9 mouse cellular contexts compared by ENCODE assay signal in genomic region chr8:69893863-69894262, GRCm38 (mm10). TPM values are rescaled to one million over a fixed set of nuclear protein-coding genes. Genes with fewer than 3 reads are reported as not detected.
DNase-seq lines count a peak whose midpoint lies in the region; ATAC-seq and TF ChIP-seq lines count a peak whose summit lies in the region.
"Had no signal": no experiment of that assay in that cellular context is flagged by ENCODE, and none has a peak within 500 bp of the region (broad histone marks: within the 10 kb centered on the region; RNA-seq: fewer than 3 reads in every experiment).

No protein-coding gene starts in this region.

- peak; percentile 40; the same call in 1 of the 2 replicates for ATAC-seq in kidney, postnatal 0 days (replicated peaks; ENCODE audit: low FRiP score, low read depth)
- 0 out of 2 replicates have a peak, but pooled peaks have one; percentile 32 for ATAC-seq in lung, embryonic 15.5 days (ENCODE audit: borderline replicate concordance, extremely low read depth, low FRiP score, low TSS enrichment)
- peak; percentile 62 for ATAC-seq in stomach, postnatal 0 days (ENCODE audit: low FRiP score, low TSS enrichment)

- no peaks in the 10 kb centered on the region for H3K36me3 ChIP-seq in heart, adult 2 months (ENCODE audit: control insufficient read depth, insufficient read depth, low read length)
- peaks cover 16% of the 10 kb centered on the region; the same call in 1 of the 2 replicates for H3K36me3 ChIP-seq in kidney, postnatal 0 days (ENCODE audit: insufficient read depth, low read length)
- H3K36me3 ChIP-seq in lung, embryonic 15.5 days = 0 out of 2 replicates have a peak, but pooled peaks cover 5% of the 10 kb centered on the region
- H3K36me3 ChIP-seq in stomach, postnatal 0 days (ENCODE audit: control insufficient read depth, insufficient read depth, low read length) = peaks cover 4% of the 10 kb centered on the region; the same call in 1 of the 2 replicates

- H3K79me2 ChIP-seq in heart, adult 2 months (replicated peaks; ENCODE audit: control insufficient read depth, insufficient read depth, low read length) = 0 out of 2 replicates have a peak, but pooled peaks cover 2% of the 10 kb centered on the region

- no peaks in the 10 kb centered on the region for H3K9me3 ChIP-seq in kidney, postnatal 0 days (replicated peaks; ENCODE audit: low read length)
- no peaks in the 10 kb centered on the region for H3K9me3 ChIP-seq in lung, embryonic 15.5 days
- no peaks in the 10 kb centered on the region for H3K9me3 ChIP-seq in stomach, postnatal 0 days (ENCODE audit: control insufficient read depth, low read length)
- H3K9me3 ChIP-seq: heart, embryonic 15.5 days had no signal

- peaks cover 10% of the 10 kb centered on the region for H3K4me1 ChIP-seq in heart, adult 2 months (ENCODE audit: control insufficient read depth, insufficient read depth, low read length)
- peaks cover 6% of the 10 kb centered on the region for H3K4me1 ChIP-seq in kidney, postnatal 0 days (replicated peaks; ENCODE audit: insufficient read depth, low read length)
- peaks cover 22% of the 10 kb centered on the region for H3K4me1 ChIP-seq in lung, embryonic 15.5 days
- no peaks in the 10 kb centered on the region for H3K4me1 ChIP-seq in stomach, postnatal 0 days (replicated peaks; ENCODE audit: control insufficient read depth, insufficient read depth)

- H3K4me3 ChIP-seq in heart, adult 2 months = no peak overlapping the region
- no peak overlapping the region for H3K4me3 ChIP-seq in kidney, postnatal 0 days (replicated peaks; ENCODE audit: low read depth, low read length)
- H3K4me3 ChIP-seq in lung, embryonic 15.5 days = no peak overlapping the region
- H3K4me3 ChIP-seq in stomach, postnatal 0 days (ENCODE audit: low read depth, low read length) = no peak overlapping the region
- H3K4me3 ChIP-seq: heart, embryonic 15.5 days had no signal

- WGBS in heart, adult 2 months = 61% methylated on average over 17 of the region's 17 CpGs
- 47% methylated on average over 17 of the region's 17 CpGs for whole genome bisulfite sequencing in kidney, postnatal 0 days
- 35% methylated on average over 17 of the region's 17 CpGs for WGBS in lung, embryonic 15.5 days
- WGBS in stomach, postnatal 0 days = 43% methylated on average over 17 of the region's 17 CpGs

- TF ChIP-seq CTCF in heart, adult 2 months (IDR thresholded peaks at IDR 0.05) = peak; percentile 70
- TF ChIP-seq CTCF in kidney, postnatal 0 days (IDR thresholded peaks at IDR 0.05; ENCODE audit: low read depth) = peak; percentile 69
- TF ChIP-seq CTCF in stomach, postnatal 0 days (IDR thresholded peaks at IDR 0.05; ENCODE audit: low read depth) = peak; percentile 75

- no peak overlapping the region for H3K4me2 ChIP-seq in kidney, postnatal 0 days (ENCODE audit: low read length)
- no peak overlapping the region for H3K4me2 ChIP-seq in lung, embryonic 15.5 days
- no peak overlapping the region for H3K4me2 ChIP-seq in stomach, postnatal 0 days (replicated peaks; ENCODE audit: low read depth)
- H3K4me2 ChIP-seq: heart, embryonic 15.5 days had no signal

- intact Hi-C loops in heart, adult 2 months (cut with DNase I) = loop anchor here (10.0 kb wide), 1 partner anchor 269 kb away; the partner anchor contains the start of gene Zfp868

- TF ChIP-seq EP300 in heart, adult 2 months (IDR thresholded peaks at IDR 0.05; ENCODE audit: insufficient read depth, low read depth, low read length) = no peak
- TF ChIP-seq EP300 in stomach, postnatal 0 days (optimal IDR thresholded peaks at IDR 0.05) = no peak

- no peak for DNase-seq in heart, adult 2 months
- DNase-seq in heart, adult 8-10 months (ENCODE audit: low spot score) = no peak
- peak; percentile 66 for DNase-seq in 416B (ENCODE audit: low read depth)
- DNase-seq in adipocyte (ENCODE audit: low spot score) = peak; percentile 66
- DNase-seq in embryo, embryonic 11.5 days (ENCODE audit: low read depth, low spot score) = peak; percentile 42
- peak; percentile 75 for DNase-seq in kidney, postnatal 0 days (ENCODE audit: low spot score)
- peak; percentile 80 for DNase-seq in stomach, postnatal 0 days (ENCODE audit: low spot score)

- H3K9ac ChIP-seq in heart, adult 2 months (ENCODE audit: low read depth, low read length) = no peak overlapping the region
- H3K9ac ChIP-seq in kidney, postnatal 0 days (ENCODE audit: low read depth, low read length) = no peak overlapping the region
- H3K9ac ChIP-seq in lung, embryonic 15.5 days = no peak overlapping the region
- H3K9ac ChIP-seq in stomach, postnatal 0 days (ENCODE audit: low read length) = no peak overlapping the region
- H3K9ac ChIP-seq: heart, embryonic 15.5 days had no signal

- peaks cover 5% of the 10 kb centered on the region for H3K27me3 ChIP-seq in heart, adult 2 months (ENCODE audit: control insufficient read depth, insufficient read depth, low read length)
- H3K27me3 ChIP-seq in kidney, postnatal 0 days (ENCODE audit: insufficient read depth, low read length) = peaks cover 16% of the 10 kb centered on the region
- peaks cover 23% of the 10 kb centered on the region for H3K27me3 ChIP-seq in lung, embryonic 15.5 days
- H3K27me3 ChIP-seq in stomach, postnatal 0 days (ENCODE audit: control insufficient read depth, insufficient read depth, low read length) = peaks cover 4% of the 10 kb centered on the region; the same call in 1 of the 2 replicates

- no peak overlapping the region for H3K27ac ChIP-seq in heart, adult 2 months
- H3K27ac ChIP-seq in kidney, postnatal 0 days = no peak overlapping the region
- no peak overlapping the region for H3K27ac ChIP-seq in lung, embryonic 15.5 days
- H3K27ac ChIP-seq in stomach, postnatal 0 days (replicated peaks) = no peak overlapping the region
- H3K27ac ChIP-seq: heart, embryonic 15.5 days had no signal

- no peak for TF ChIP-seq POLR2A in heart, adult 2 months (IDR thresholded peaks at IDR 0.05; ENCODE audit: insufficient read depth, low read depth, low read length)

RNA-seq across cellular contexts. Expression of gene Cilp2, which starts 6.4 kb away (rescaled TPM):
- 1 to 10 TPM; 1.5 to 1.9 TPM for total RNA-seq in heart, adult 2 months (2021)
- polyA plus RNA-seq in heart, adult 2 months (2012; rRNA removed) = 11.2 and 16.8 TPM in 2 replicates
- total RNA-seq in heart, adult 8-10 months (2022) = 1 to 10 TPM; 1.3 to 3.1 (median 2.4) TPM
- 0.69 and 0.75 TPM in 2 replicates for polyA plus RNA-seq in kidney, postnatal 0 days (2015; fragmentation: Nextera tagmentation; extraction: Ambion mirVana)
- polyA plus RNA-seq in lung, embryonic 15.5 days (2015; fragmentation: Nextera tagmentation; extraction: Ambion mirVana) = 0.59 and 0.61 TPM in 2 replicates
- 0.30 and 0.36 TPM in 2 replicates for polyA plus RNA-seq in stomach, postnatal 0 days (2015; fragmentation: Nextera tagmentation; extraction: Ambion mirVana)

RNA-seq across cellular contexts. Expression of gene Tssk6, which starts 8.1 kb away (rescaled TPM):
- total RNA-seq in heart, adult 2 months (2021) = under 1 TPM; 0.16 to 0.23 TPM
- 0.23 and 0.49 TPM in 2 replicates for polyA plus RNA-seq in heart, adult 2 months (2012; rRNA removed)
- under 1 TPM in 1 of 4 experiments, not detected in 3; 0.19 TPM for total RNA-seq in heart, adult 8-10 months (2022)
- 3.8 and 4.0 TPM in 2 replicates for polyA plus RNA-seq in kidney, postnatal 0 days (2015; fragmentation: Nextera tagmentation; extraction: Ambion mirVana)
- 2.9 and 3.7 TPM in 2 replicates for polyA plus RNA-seq in lung, embryonic 15.5 days (2015; fragmentation: Nextera tagmentation; extraction: Ambion mirVana)
- 2.1 and 2.7 TPM in 2 replicates for polyA plus RNA-seq in stomach, postnatal 0 days (2015; fragmentation: Nextera tagmentation; extraction: Ambion mirVana)

RNA-seq across cellular contexts. Expression of gene Ndufa13, which starts 8.5 kb away (rescaled TPM):
- total RNA-seq in heart, adult 2 months (2021) = 100 to 1,000 TPM; 417 to 492 TPM
- polyA plus RNA-seq in heart, adult 2 months (2012; rRNA removed) = 443 and 488 TPM in 2 replicates
- 100 to 1,000 TPM; 373 to 528 (median 455) TPM for total RNA-seq in heart, adult 8-10 months (2022)
- 288 and 310 TPM in 2 replicates for polyA plus RNA-seq in kidney, postnatal 0 days (2015; fragmentation: Nextera tagmentation; extraction: Ambion mirVana)
- polyA plus RNA-seq in lung, embryonic 15.5 days (2015; fragmentation: Nextera tagmentation; extraction: Ambion mirVana) = 162 and 177 TPM in 2 replicates
- polyA plus RNA-seq in stomach, postnatal 0 days (2015; fragmentation: Nextera tagmentation; extraction: Ambion mirVana) = 199 and 205 TPM in 2 replicates

RNA-seq across cellular contexts. Expression of gene Yjefn3, which starts 8.6 kb away (rescaled TPM):
- 10 to 100 TPM; 13.3 to 16.8 TPM for total RNA-seq in heart, adult 2 months (2021)
- 11.5 and 14.2 TPM in 2 replicates for polyA plus RNA-seq in heart, adult 2 months (2012; rRNA removed)
- 10 to 100 TPM in 3 of 4 experiments, 1 to 10 TPM in 1; 9.5 to 16.7 (median 13.2) TPM for total RNA-seq in heart, adult 8-10 months (2022)
- 4.8 and 5.2 TPM in 2 replicates for polyA plus RNA-seq in kidney, postnatal 0 days (2015; fragmentation: Nextera tagmentation; extraction: Ambion mirVana)
- polyA plus RNA-seq in lung, embryonic 15.5 days (2015; fragmentation: Nextera tagmentation; extraction: Ambion mirVana) = 4.0 and 5.5 TPM in 2 replicates
- polyA plus RNA-seq in stomach, postnatal 0 days (2015; fragmentation: Nextera tagmentation; extraction: Ambion mirVana) = 1.6 and 2.7 TPM in 2 replicates

Comparison
In these comparisons a context has a peak if more than half of its experiments do, and no peak if none do; other contexts are left out.
1. DNase-seq: peak in 416B (single experiment), adipocyte (single experiment), embryo, embryonic 11.5 days (single experiment), kidney, postnatal 0 days (single experiment) and stomach, postnatal 0 days (single experiment); none in heart, adult 2 months (0 of 2) and heart, adult 8-10 months (single experiment).
2. Peak in every context shown above with its lines, with median percentiles within 50 percentile points of each other: CTCF ChIP-seq and ATAC-seq.